Mouse (Mus musculus) megakaryocyte, embryonic 14.5 days (primary cell): ENCODE results near the gene Fgr. TPM values are rescaled to one million over a fixed set of nuclear protein-coding genes. Genes with fewer than 3 reads are reported as not detected.
A peak's percentile ranks its signal among the peaks of the same experiment; 100 is the strongest.

Experiments
- H3K27me3 ChIP-seq: replicated peaks from 2 replicates; pipeline ENCODE3; 2012; ENCODE audit warnings: inconsistent platforms
- H3K36me3 ChIP-seq: replicated peaks from 2 replicates; pipeline ENCODE3; 2012; ENCODE audit warnings: low read length, inconsistent platforms, mixed read lengths
- H3K4me1 ChIP-seq: 2 replicates; pipeline ENCODE4 v1.6.1; 2012; ENCODE audit warnings: inconsistent platforms
- H3K4me3 ChIP-seq: replicated peaks from 2 replicates; pipeline ENCODE3; 2012; ENCODE audit warnings: moderate library complexity, mild to moderate bottlenecking, inconsistent platforms
- H3K9me3 ChIP-seq: 2 replicates; pipeline ENCODE4 v1.6.1; 2012; ENCODE audit warnings: inconsistent platforms
- FLI1 ChIP-seq: IDR thresholded peaks from 2 replicates; pipeline ENCODE4 v1.6.1; 2012; ENCODE audit warnings: low read length, inconsistent platforms, mixed read lengths
- GATA1 ChIP-seq: IDR thresholded peaks from 3 replicates; pipeline ENCODE4 v1.6.1; 2012; ENCODE audit warnings: mixed read lengths, low read length, inconsistent platforms, borderline replicate concordance
- polyA plus RNA-seq: library from polyadenylated mRNA; stranded (reverse); fragments of >175 nt; gene quantifications from 2 replicates; pipeline ENCODE4 v1.2.3, GENCODE M21; 2012; ENCODE audit warnings: low replicate concordance; ENCODE audit not compliant: insufficient read depth

The Fgr gene
- polyA plus RNA-seq, 1 experiment = 4.8 TPM

GRCm38 (mm10) chr4:132971601-132972000 is 2.3 kb upstream of the Fgr start:
- H3K27me3 ChIP-seq = peaks cover 16% of the 10 kb centered on the region
- no peak for TF ChIP-seq FLI1
- no peaks in the 10 kb centered on the region for H3K9me3 ChIP-seq
- peak overlapping the region; percentile 69 for H3K4me3 ChIP-seq
- no peaks in the 10 kb centered on the region for H3K36me3 ChIP-seq
- H3K4me1 ChIP-seq = peaks cover 79% of the 10 kb centered on the region

- peaks cover 84% of the 10 kb centered on the region for H3K4me1 ChIP-seq
- H3K36me3 ChIP-seq = no peaks in the 10 kb centered on the region
- H3K27me3 ChIP-seq = peaks cover 21% of the 10 kb centered on the region
- H3K9me3 ChIP-seq = no peaks in the 10 kb centered on the region
- TF ChIP-seq FLI1 (no peak), GATA1 (no peak)
- peak overlapping the region; percentile 69 for H3K4me3 ChIP-seq
These were observed 1.8 kb upstream of the Fgr start for GRCm38 (mm10) chr4:132972101-132972500.

- no peak overlapping the region for H3K4me3 ChIP-seq
- no peaks in the 10 kb centered on the region for H3K9me3 ChIP-seq
- H3K27me3 ChIP-seq = peaks cover 25% of the 10 kb centered on the region
- no peaks in the 10 kb centered on the region for H3K36me3 ChIP-seq
- TF ChIP-seq FLI1 (no peak), GATA1 (no peak)
- H3K4me1 ChIP-seq = peaks cover 88% of the 10 kb centered on the region
These were observed 1.3 kb upstream of the Fgr start for GRCm38 (mm10) chr4:132972556-132972955.

GRCm38 (mm10) chr4:132973186-132973585 is 709 bp upstream of the Fgr start:
- no peaks in the 10 kb centered on the region for H3K9me3 ChIP-seq
- H3K36me3 ChIP-seq = no peaks in the 10 kb centered on the region
- TF ChIP-seq FLI1 (no peak), GATA1 (no peak)
- H3K27me3 ChIP-seq = peaks cover 28% of the 10 kb centered on the region
- H3K4me3 ChIP-seq = peak overlapping the region; percentile 44
- peaks cover 91% of the 10 kb centered on the region for H3K4me1 ChIP-seq

- Histone ChIP-seq H3K4me3 (peak overlapping the region; percentile 87), H3K9me3 (peaks cover 4% of the 10 kb centered on the region; the same call in 1 of the 2 replicates), H3K36me3 (peaks cover 2% of the 10 kb centered on the region), H3K27me3 (peaks cover 35% of the 10 kb centered on the region), H3K4me1 (peaks cover 86% of the 10 kb centered on the region)
- TF ChIP-seq FLI1 (no peak), GATA1 (no peak)
These were observed 1.0 kb downstream of the Fgr start for GRCm38 (mm10) chr4:132974904-132975303.

- TF ChIP-seq GATA1 (no peak), FLI1 (no peak)
- Histone ChIP-seq H3K36me3 (peaks cover 2% of the 10 kb centered on the region), H3K4me3 (peak overlapping the region; percentile 87), H3K27me3 (peaks cover 35% of the 10 kb centered on the region), H3K4me1 (peaks cover 83% of the 10 kb centered on the region), H3K9me3 (peaks cover 4% of the 10 kb centered on the region; the same call in 1 of the 2 replicates)
These were observed 1.9 kb downstream of the Fgr start for GRCm38 (mm10) chr4:132975791-132976190.

GRCm38 (mm10) chr4:132976729-132977128 is 2.8 kb downstream of the Fgr start:
- H3K36me3 ChIP-seq = peaks cover 2% of the 10 kb centered on the region
- H3K27me3 ChIP-seq = peaks cover 35% of the 10 kb centered on the region
- TF ChIP-seq FLI1 (no peak), GATA1 (no peak)
- peak overlapping the region; percentile 86 for H3K4me3 ChIP-seq
- peaks cover 4% of the 10 kb centered on the region; the same call in 1 of the 2 replicates for H3K9me3 ChIP-seq
- H3K4me1 ChIP-seq = peaks cover 83% of the 10 kb centered on the region

GRCm38 (mm10) chr4:132977597-132977996 is 3.7 kb downstream of the Fgr start:
- Histone ChIP-seq H3K36me3 (peaks cover 2% of the 10 kb centered on the region), H3K27me3 (peaks cover 35% of the 10 kb centered on the region), H3K9me3 (peaks cover 4% of the 10 kb centered on the region; the same call in 1 of the 2 replicates), H3K4me3 (peak overlapping the region; percentile 19), H3K4me1 (peaks cover 83% of the 10 kb centered on the region)
- TF ChIP-seq FLI1 (no peak), GATA1 (no peak)

GRCm38 (mm10) chr4:132979186-132979585 is 5.3 kb downstream of the Fgr start:
- peaks cover 33% of the 10 kb centered on the region for H3K27me3 ChIP-seq
- no peak for TF ChIP-seq FLI1
- TF ChIP-seq GATA1 = no peak
- H3K4me3 ChIP-seq = no peak overlapping the region
- H3K9me3 ChIP-seq = peaks cover 4% of the 10 kb centered on the region; the same call in 1 of the 2 replicates
- H3K4me1 ChIP-seq = peaks cover 83% of the 10 kb centered on the region
- H3K36me3 ChIP-seq = peaks cover 2% of the 10 kb centered on the region

- Histone ChIP-seq H3K36me3 (peaks cover 2% of the 10 kb centered on the region), H3K4me1 (peaks cover 71% of the 10 kb centered on the region), H3K9me3 (peaks cover 4% of the 10 kb centered on the region; the same call in 1 of the 2 replicates), H3K4me3 (no peak overlapping the region), H3K27me3 (peaks cover 22% of the 10 kb centered on the region)
- no peak for TF ChIP-seq GATA1
- TF ChIP-seq FLI1 = no peak
These were observed 7.7 kb downstream of the Fgr start for GRCm38 (mm10) chr4:132981621-132982020.

GRCm38 (mm10) chr4:132982999-132983398 is 9.1 kb downstream of the Fgr start:
- Histone ChIP-seq H3K9me3 (peaks cover 4% of the 10 kb centered on the region; the same call in 1 of the 2 replicates), H3K4me3 (no peak overlapping the region), H3K27me3 (peaks cover 16% of the 10 kb centered on the region), H3K4me1 (peaks cover 64% of the 10 kb centered on the region), H3K36me3 (peaks cover 2% of the 10 kb centered on the region)
- TF ChIP-seq GATA1 (no peak), FLI1 (no peak)
